Mouse (Mus musculus): Measurements from ENCODE around the gene Gm21887.
A peak's percentile ranks its signal among the peaks of the same experiment; 100 is the strongest.
"Not testable (repeated sequence)": the region's sequence is repeated elsewhere in the genome, so short reads cannot be mapped to it uniquely, and the experiment has no call there.

The Gm21887 gene

DNA sequence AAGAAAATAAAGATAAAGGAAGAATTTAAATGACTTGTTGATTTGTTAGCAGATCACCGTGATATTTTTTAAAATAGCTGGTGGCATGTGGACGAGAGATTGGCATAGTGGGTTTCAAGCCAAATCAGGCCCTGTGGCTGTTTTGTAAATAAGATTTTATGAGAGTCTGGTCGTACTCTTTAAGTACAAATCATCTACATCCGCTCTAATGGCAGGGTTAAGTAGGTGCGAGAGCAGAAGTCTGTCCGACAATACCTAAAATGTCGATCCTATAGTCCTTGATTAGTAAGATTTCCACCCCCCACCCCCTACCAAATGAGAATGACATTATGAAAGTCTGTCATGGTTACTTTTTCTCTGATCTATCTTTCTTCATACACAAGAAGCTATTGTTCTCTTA lies 25.1 kb upstream of the Gm21887 start:
- DNase-seq: not testable (repeated sequence)

DNA sequence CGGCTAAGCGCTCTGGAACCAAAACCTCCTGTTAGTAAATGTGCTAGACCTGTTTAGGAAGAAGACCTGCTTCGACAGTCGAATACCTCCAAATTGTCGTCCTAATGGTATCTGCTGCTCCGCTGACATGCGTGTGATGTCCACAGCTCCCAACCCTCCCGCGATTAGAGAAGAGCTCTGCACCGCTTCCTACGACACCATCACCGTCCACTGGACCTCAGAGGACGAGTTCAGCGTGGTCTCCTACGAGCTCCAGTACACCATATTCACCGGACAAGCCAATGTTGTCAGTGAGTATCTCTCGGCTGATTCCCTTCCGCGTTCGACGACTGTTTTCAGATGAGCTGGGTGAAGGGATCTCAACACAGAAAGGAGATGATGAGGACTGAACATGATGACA lies 24.6 kb upstream of the Gm21887 start:
- peak; percentile 7 for DNase-seq

DNA sequence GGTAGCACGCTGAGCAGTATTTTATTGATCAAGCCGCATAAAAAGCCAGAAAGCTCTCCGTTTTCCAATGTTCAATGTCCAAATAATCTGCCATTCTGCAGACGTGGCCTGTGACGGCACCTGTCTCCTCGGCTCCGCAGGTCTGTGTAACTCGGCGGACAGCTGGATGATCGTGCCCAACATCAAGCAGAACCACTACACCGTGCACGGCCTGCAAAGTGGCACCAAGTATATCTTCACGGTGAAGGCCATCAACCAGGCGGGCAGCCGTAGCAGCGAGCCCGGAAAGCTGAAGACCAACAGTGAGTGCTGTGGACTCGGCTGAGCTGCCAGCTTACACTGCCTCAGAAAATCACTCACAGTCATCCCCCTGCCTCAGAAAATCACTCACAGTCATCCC lies 23.7 kb upstream of the Gm21887 start:
- peak; percentile 16 for DNase-seq

DNA sequence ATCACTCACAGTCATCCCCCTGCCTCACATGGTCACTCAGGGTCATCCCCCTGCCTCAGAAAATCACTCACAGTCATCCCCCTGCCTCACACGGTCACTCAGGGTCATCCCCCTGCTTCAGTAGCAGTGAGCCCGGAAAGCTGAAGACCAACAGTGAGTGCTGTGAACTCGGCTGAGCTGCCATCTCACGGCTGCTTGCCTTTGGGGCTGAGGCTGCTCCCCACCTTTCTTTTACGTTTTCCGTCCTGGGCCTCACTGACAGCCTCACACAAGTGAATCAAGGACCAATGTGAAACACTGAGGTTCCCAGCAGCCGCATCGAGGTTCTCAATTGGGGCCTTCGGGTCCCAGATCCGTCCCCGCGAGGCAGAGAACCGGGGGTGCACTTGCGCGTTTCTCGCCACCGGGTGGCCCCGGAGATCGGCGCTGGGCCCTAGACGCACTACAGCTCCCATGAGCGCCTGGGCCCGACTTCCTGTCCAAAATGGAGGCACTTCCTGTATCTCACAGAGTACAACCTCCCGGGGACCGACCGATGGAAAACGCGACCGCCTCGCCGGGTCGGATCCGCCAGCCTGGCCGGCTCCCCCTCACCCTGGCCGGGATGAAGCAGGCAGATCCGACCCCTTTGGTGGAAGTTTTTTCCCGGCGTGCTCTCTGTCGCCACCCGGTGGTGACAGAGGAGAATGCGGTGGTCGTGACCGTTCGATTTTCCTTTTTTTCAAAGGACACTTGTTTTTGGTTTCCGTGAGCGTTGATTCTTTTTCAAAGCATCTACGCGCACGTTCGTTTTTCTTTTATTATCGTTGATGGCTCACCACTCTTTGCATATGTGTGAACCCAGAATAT lies 22.7 kb upstream of the Gm21887 start:
- DNase-seq: peak; percentile 90

DNA sequence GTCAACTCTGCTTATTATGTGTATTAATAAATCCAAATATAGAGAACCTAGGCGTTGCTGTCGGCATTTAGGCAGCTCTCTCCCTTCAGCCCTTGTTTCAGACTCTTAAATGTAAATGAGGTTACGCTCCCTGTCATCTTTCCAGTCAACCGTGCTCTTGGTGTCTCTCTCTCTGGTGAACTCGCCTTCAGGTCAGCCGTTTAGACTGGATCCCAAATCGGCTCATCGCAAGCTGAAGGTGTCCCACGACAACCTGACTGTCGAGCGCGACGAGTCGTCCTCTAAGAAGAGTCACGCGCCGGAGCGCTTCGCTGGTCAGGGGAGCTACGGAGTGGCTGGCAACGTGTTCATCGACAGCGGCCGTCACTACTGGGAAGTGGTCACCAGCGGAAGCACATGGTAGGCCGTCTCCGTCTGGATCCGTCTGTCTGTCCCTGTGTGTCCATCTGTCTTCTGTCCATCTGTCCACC lies 22.1 kb upstream of the Gm21887 start:
- peak; percentile 40 for DNase-seq

DNA sequence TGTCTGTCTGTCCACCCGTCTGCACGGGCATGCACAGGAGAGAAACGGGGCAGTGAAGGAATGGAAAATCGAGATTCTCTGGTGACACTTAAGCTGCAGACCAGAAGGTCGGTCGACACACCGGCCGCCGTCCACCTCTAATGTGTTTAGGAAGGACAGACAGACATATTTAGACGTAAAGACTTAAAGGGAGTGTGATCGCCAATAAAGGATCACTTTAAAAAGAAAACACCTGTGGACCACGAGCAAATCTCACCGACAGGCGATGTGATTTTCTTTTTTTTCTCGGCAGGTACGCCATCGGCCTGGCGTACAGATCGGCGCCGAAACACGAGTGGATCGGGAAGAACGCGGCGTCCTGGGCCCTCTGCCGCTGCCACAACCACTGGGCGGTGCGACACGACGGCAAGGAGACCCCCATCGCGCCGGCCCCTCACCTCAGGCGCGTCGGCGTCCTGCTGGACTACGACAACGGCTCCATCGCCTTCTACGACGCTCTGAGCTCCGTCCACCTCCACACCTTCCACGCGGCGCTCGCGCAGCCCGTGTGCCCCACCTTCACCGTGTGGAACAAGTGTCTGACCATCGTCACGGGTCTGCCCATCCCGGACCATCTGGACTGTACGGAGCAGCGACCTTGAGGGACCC lies 20.8 kb upstream of the Gm21887 start:
- DNase-seq: not testable (repeated sequence)

DNA sequence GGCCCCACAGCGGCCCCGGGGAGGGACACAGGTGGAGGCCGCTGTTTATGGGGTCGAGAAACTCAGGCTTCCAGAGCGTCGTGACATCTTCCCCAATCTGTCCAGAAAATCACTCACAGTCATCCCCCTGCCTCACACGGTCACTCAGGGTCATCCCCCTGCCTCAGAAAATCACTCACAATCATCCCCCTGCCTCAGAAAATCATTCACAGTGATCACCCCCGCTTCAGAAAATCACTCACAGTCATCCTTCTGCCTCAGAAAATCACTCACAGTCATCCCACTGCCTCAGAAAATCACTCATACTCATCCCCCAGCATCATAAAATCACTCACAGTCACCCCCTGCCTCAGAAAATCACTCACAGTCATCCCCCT lies 20.3 kb upstream of the Gm21887 start:
- DNase-seq: peak; percentile 37

DNA sequence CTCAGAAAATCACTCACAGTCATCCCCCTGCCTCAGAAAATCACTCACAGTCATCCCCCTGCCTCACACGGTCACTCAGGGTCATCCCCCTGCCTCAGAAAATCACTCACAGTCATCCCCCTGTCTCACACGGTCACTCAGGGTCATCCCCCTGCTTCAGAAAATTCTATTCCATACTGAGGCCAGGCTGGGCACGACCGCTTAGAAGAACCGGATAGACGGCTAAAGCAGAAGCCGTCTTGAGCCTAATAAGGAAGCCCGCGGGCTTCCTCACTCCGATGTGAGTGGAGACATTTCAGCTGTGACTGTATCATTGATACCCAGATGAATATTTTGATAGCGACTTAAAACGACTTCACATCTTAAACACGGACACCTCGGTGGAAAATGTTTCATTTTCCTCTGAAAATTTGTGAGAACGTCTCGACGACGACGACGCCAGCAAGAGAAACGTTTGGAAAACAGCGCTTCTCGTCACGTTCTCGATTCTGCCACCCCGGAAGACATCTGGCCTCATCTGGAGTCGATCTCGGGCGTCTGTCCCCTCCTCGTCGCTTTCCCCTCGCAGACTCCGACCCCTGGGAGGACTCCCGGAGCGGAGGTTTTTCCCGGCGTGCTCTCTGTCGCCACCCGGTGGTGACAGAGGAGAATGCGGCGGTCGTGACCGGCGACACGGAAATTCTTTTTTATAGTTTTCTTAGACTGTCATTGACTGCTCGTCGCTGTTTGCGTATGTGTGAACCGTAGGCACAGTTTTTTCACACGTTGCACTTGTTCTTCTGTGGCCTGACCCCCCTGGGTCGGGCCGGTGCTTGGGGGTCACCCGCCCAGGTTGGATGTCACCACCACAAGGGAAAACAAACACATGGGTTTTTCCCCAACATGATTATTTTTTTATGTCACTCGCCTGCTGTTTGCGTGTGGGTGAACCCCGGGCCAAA lies 19.5 kb upstream of the Gm21887 start:
- peak; percentile 86 for DNase-seq

DNA sequence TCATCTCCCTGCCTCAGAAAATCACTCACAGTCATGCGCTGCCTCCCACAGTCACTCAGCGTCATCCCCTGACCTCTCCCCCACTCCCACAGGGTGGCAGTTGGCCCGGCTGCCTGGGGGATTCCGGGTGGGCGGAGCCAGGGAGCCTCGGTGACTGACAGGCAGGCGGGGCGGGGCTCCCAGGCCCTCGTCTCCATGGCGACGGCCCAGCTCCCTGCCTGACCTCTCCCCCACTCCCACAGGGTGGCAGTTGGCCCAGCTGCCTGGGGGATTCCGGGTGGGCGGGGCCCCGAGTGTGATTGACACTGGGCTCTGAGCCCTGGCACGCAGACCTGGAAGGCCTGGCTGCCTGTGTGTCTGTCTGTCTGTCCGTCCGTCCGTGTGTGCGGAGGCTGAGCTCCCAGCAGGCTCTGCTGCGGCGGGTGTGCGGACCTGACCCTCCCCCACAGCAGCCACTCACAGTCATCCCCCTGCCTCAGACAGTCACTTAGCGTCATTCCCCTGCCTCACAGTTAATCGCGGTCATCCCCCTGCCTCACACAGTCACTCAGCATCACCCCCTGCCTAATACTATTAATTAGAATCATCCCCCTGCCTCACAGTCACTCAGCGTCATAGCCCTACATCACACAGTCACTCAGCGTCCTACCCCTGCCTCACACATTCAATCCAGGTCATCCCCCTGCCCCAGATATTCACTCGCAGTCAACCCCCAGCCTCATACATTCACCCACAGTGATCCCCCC lies 18.2 kb upstream of the Gm21887 start:
- DNase-seq: peak; percentile 98

DNA sequence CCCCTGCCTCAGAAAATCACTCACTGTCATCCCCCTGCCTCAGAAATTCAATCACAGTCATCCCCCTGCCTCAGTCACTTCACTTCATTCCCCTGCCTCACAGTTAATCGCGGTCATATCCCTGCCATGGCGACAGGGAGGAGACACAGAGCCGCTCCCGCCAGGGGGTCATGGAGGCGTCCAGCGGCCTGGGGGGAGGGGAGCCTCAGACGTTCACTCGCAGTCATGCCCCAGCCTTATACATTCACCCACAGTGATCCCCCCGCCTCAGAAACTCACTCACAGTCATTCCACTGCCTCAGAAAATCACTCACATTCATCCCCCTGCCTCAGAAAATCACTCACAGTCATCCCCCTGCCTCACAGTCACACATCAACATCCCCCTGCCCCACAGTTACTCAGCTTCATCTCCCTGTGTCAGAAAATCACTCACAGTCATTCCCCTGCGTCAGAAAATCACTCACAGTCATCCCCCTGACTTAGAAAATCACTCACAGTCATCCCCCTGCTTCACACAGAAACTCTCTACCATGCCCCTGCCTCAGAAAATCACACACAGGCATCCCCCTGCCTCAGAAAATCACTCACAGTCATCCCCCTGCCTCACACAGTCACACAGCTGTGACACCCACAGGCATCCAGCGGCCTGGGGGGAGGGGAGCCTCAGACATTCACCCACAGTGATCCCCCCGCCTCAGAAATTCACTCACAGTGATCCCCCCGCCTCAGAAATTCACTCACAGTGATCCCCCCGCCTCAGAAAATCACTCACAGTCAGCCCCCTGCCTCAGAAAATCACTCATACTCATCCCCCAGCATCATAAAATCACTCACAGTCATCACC lies 17.2 kb upstream of the Gm21887 start:
- not testable (repeated sequence) for DNase-seq

DNA sequence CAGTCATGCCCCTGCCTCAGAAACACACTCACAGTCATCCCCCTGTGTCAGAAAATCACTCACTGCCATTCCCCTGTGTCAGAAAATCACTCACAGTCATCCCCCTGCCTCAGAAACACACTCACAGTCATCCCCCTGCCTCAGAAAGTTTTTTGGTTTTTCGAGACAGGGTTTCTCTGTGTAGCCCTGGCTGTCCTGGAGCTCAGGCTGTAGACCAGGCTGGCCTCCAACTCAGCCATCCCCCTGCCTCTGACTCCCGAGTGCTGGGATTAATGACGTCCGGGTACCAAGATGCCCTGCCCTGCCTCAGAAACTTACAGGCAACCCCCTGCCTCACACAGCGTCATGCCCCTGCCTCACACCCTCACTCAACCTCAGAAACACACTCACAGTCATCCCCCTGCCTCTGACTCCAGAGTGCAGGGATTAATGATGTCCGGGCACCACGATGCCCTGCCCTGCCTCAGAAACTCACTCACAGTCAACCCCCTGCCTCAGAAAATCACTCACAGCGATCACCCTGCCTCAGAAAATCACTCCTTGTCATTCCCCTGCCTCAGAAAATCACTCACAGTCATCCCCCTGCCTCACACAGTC lies 16.4 kb upstream of the Gm21887 start:
- DNase-seq: not testable (repeated sequence)

DNA sequence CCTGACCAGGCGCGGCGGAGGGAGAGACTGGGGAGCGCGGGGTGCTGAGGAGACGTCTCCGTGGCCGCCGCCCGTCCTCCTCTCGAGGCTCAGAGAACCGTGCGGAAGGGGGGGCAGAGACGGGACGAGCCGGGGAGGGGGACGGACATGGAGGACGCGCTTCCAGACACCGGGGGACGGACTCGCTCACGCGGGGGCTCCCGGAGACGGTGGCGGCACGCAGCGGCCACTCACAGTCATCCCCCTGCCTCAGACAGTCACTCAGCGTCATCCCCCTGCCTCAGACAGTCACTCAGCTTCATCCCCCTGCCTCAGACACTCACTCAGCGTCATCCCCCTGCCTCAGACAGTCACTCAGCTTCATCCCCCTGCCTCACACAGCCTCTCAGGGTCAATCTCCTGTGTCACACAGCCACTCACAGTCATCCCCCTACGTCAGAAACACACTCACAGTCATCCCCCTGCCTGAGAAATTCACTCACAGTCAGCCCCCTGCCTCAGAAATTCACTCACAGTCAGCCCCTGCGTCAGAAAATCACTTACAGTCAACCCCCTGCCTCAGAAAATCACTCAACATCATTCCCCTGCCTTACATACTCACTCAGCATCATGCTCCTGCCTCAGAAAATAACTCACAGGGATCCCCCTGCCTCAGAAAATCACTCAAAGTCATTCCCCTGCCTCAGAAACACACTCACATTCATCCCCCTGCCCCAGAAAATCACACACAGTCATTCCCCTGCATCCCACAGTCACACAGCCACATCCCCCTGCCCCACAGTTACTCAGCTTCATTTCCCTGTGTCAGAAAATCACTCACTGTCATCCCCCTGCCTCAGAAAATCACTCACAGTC lies 15.2 kb upstream of the Gm21887 start:
- DNase-seq: peak; percentile 70

DNA sequence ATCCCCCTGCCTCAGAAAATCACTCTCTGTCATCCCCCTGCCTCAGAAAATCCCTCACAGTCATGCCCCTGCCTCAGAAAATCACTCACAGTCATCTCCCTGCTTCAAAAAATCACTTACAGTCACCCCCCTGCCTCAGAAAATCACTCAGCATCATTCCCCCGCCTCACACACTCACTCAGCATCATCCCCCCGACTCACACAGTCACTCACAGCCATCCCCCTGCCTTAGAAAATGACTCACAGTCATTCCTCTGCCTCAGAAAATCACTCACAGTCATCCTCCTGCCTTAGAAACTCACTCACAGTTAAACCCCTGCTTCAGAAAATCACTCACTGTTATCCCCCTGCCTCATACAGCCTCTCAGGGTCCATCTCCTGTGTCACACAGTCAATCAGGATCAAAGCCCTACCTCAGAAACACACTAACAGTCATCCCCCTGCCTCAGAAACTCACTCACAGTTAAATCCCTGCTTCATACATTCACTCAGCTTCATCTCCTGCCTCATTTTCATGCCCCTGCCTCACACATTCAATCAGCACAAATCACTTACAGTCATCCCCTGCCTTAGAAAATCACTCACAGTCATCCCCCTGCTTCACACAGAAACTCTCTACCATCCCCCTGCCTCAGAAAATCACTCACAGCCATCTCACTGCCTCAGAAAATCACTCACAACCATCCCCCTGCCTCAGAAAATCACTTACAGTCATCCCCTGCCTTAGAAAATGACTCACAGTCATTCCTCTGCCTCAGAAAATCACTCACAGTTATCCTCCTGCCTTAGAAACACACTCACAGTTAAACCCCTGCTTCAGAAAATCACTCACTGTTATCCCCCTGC lies 14.4 kb upstream of the Gm21887 start:
- DNase-seq: not testable (repeated sequence)

DNA sequence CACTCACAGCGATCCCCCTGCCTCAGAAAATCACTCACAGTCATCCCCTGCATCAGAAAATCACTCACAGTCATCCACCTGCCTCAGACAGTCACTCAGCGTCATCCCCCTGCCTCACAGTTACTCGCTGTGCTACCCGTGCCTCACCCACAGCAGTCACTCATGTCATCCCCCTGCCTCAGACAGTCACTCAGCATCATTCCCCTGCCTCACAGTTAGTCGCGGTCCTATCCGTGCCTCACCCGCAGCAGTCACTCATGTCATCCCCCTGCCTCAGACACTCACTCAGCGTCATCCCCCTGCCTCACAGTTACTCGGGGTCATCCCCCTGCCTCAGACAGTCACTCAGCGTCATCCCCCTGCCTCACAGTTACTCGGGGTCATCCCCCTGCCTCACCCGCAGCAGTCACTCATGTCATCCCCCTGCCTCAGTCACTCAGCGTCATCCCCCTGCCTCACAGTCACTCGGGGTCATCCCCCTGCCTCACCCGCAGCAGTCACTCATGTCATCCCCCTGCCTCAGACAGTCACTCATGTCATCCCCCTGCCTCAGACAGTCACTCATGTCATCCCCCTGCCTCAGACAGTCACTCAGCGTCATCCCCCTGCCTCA lies 13.4 kb upstream of the Gm21887 start:
- DNase-seq: not testable (repeated sequence)

DNA sequence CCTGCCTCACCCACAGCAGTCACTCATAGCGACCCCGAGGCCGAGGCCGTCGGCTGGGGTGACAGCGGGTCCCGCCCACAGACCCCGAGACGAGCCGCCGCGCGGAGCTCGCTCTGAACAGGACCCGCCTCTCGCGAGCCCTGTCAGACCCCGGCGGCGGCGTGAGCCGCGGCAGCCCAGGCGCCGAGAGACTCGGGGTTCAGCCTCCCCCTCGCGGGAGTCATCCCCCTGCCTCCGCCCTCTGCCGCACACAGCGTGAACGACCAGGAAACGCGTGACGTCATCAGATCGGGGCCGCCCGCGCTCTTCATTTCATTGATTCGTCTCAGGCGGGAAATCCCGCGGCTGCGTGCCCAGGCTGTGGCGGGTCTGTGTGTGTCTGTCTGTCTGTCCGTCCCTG lies 12.5 kb upstream of the Gm21887 start:
- peak; percentile 93 for DNase-seq

DNA sequence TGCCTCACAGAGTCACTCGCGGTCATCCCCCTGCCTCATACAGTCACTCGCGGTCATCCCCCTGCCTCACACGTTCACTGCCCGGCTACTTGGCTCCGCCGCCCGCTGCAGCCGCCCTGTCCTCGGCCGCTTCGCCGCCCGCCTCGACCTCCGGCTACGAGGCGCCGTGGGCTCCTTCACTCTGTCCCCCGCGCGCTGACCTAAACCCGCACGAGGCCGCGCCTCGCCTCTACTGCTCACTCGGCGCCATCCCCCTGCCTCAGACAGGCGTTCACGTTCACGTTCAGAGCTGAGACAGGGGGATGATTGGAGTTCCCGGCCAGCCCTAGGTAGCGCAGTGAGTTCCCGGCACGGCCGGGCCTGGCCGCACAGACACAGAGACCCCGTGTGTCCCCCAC lies 12.0 kb upstream of the Gm21887 start:
- DNase-seq: not testable (repeated sequence)

DNA sequence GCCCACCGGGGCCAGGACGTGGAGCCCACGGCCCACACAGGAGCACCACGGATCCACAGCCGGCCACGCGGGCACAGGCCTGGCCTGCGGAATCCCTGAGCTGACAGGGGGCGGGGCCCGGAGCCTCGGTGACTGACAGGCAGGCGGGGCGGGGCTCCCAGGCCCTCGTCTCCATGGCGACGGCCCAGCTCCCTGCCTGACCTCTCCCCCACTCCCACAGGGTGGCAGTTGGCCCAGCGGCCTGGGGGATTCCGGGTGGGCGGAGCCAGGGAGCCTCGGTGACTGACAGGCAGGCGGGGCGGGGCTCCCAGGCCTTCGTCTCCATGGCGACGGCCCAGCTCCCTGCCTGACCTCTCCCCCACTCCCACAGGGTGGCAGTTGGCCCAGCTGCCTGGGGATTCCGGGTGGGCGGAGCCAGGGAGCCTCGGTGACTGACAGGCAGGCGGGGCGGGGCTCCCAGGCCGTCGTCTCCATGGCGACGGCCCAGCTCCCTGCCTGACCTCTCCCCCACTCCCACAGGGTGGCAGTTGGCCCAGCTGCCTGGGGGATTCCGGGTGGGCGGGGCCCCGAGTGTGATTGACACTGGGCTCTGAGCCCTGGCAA lies 11.5 kb upstream of the Gm21887 start:
- peak; percentile 100 for DNase-seq

All from lung, postnatal 10 days (tissue).